Mouse (Mus musculus): ENCODE results near the gene Ppp2r1b.

Ppp2r1b gene

GRCm38 (mm10) chr9:50857082-50857641 lies 12.1 kb downstream of the Ppp2r1b start:
- in situ Hi-C loops (cut with MboI; ENCODE audit: low pct_unique_long_range_greater_than_20kb in 1 of 2, low sequenced_read_pairs in 2 of 2, unreplicated experiment in 1 of 2): loop anchor here (10.0 to 25.0 kb wide), 2 partner anchors 148 to 430 kb away; partner anchors contain the start of genes Colca2 (in 1 of the 2) and Sik2 (in 1 of the 2)

- in situ Hi-C loops (cut with MboI; ENCODE audit: low pct_unique_long_range_greater_than_20kb in 1 of 2, low sequenced_read_pairs in 2 of 2, unreplicated experiment in 1 of 2): loop anchor here (10.0 to 25.0 kb wide), 2 partner anchors 146 to 429 kb away; partner anchors contain the start of genes Colca2 (in 1 of the 2) and Sik2 (in 1 of the 2)
Measured at GRCm38 (mm10) chr9:50858681-50859080, 13.6 kb downstream of the Ppp2r1b start.

- in situ Hi-C loops (cut with MboI; ENCODE audit: low pct_unique_long_range_greater_than_20kb in 1 of 2, low sequenced_read_pairs in 2 of 2, unreplicated experiment in 1 of 2): loop anchor here in 1 of 2 experiments (5.0 to 25.0 kb wide), 2 partner anchors 151 to 426 kb away; partner anchors contain the start of gene Colca2
Measured at GRCm38 (mm10) chr9:50861119-50861839, 16.2 kb downstream of the Ppp2r1b start.

GRCm38 (mm10) chr9:50863824-50864223 lies 18.7 kb downstream of the Ppp2r1b start:
- in situ Hi-C loops (cut with MboI; ENCODE audit: low pct_unique_long_range_greater_than_20kb in 1 of 2, low sequenced_read_pairs in 2 of 2, unreplicated experiment in 1 of 2): loop anchor here in 1 of 2 experiments (5.0 to 25.0 kb wide), 2 partner anchors 148 to 423 kb away; partner anchors contain the start of gene Colca2

- in situ Hi-C loops (cut with MboI; ENCODE audit: low pct_unique_long_range_greater_than_20kb in 1 of 2, low sequenced_read_pairs in 2 of 2, unreplicated experiment in 1 of 2): loop anchor here in 1 of 2 experiments (5.0 to 25.0 kb wide), 2 partner anchors 147 to 422 kb away; partner anchors contain the start of gene Colca2
Measured at GRCm38 (mm10) chr9:50864877-50865276, 19.8 kb downstream of the Ppp2r1b start.

- in situ Hi-C loops (cut with MboI; ENCODE audit: low pct_unique_long_range_greater_than_20kb in 1 of 2, low sequenced_read_pairs in 2 of 2, unreplicated experiment in 1 of 2): loop anchor here in 1 of 2 experiments (25.0 kb wide), 1 partner anchor 421 kb away; the partner anchor contains the start of gene Colca2
Measured at GRCm38 (mm10) chr9:50865803-50866202, 20.7 kb downstream of the Ppp2r1b start.

- in situ Hi-C loops (cut with MboI; ENCODE audit: low pct_unique_long_range_greater_than_20kb in 1 of 2, low sequenced_read_pairs in 2 of 2, unreplicated experiment in 1 of 2): loop anchor here in 1 of 2 experiments (25.0 kb wide), 1 partner anchor 420 kb away; the partner anchor contains the start of gene Colca2
Measured at GRCm38 (mm10) chr9:50867015-50867414, 21.9 kb downstream of the Ppp2r1b start.

GRCm38 (mm10) chr9:50868182-50868581 lies 23.1 kb downstream of the Ppp2r1b start:
- in situ Hi-C loops (cut with MboI; ENCODE audit: low pct_unique_long_range_greater_than_20kb in 1 of 2, low sequenced_read_pairs in 2 of 2, unreplicated experiment in 1 of 2): loop anchor here in 1 of 2 experiments (25.0 kb wide), 1 partner anchor 419 kb away; the partner anchor contains the start of gene Colca2

- in situ Hi-C loops (cut with MboI; ENCODE audit: low pct_unique_long_range_greater_than_20kb in 1 of 2, low sequenced_read_pairs in 2 of 2, unreplicated experiment in 1 of 2): loop anchor here in 1 of 2 experiments (25.0 kb wide), 1 partner anchor 414 kb away; the partner anchor contains the start of gene Colca2
Measured at GRCm38 (mm10) chr9:50873210-50873609, 28.1 kb downstream of the Ppp2r1b start.

- in situ Hi-C loops (cut with MboI; ENCODE audit: low pct_unique_long_range_greater_than_20kb in 1 of 2, low sequenced_read_pairs in 2 of 2, unreplicated experiment in 1 of 2): loop anchor here in 1 of 2 experiments (25.0 kb wide), 1 partner anchor 413 kb away; the partner anchor contains the start of gene Colca2
Measured at GRCm38 (mm10) chr9:50874031-50874430, 28.9 kb downstream of the Ppp2r1b start.

GRCm38 (mm10) chr9:50875470-50875869 lies 30.4 kb downstream of the Ppp2r1b start:
- in situ Hi-C loops (cut with MboI; ENCODE audit: low pct_unique_long_range_greater_than_20kb in 1 of 2, low sequenced_read_pairs in 2 of 2, unreplicated experiment in 1 of 2): no loop called here

- in situ Hi-C loops (cut with MboI; ENCODE audit: low pct_unique_long_range_greater_than_20kb in 1 of 2, low sequenced_read_pairs in 2 of 2, unreplicated experiment in 1 of 2): no loop called here
Measured at GRCm38 (mm10) chr9:50876287-50876686, 31.2 kb downstream of the Ppp2r1b start.

- in situ Hi-C loops (cut with MboI; ENCODE audit: low pct_unique_long_range_greater_than_20kb in 1 of 2, low sequenced_read_pairs in 2 of 2, unreplicated experiment in 1 of 2): no loop called here
Measured at GRCm38 (mm10) chr9:50877431-50877830, 32.3 kb downstream of the Ppp2r1b start.

GRCm38 (mm10) chr9:50882183-50882582 lies 37.1 kb downstream of the Ppp2r1b start:
- in situ Hi-C loops (cut with MboI; ENCODE audit: low pct_unique_long_range_greater_than_20kb in 1 of 2, low sequenced_read_pairs in 2 of 2, unreplicated experiment in 1 of 2): no loop called here

GRCm38 (mm10) chr9:50884093-50884492 lies 39.0 kb downstream of the Ppp2r1b start:
- in situ Hi-C loops (cut with MboI; ENCODE audit: low pct_unique_long_range_greater_than_20kb in 1 of 2, low sequenced_read_pairs in 2 of 2, unreplicated experiment in 1 of 2): no loop called here

GRCm38 (mm10) chr9:50884741-50885599 lies 39.9 kb downstream of the Ppp2r1b start:
- in situ Hi-C loops (cut with MboI; ENCODE audit: low pct_unique_long_range_greater_than_20kb in 1 of 2, low sequenced_read_pairs in 2 of 2, unreplicated experiment in 1 of 2): no loop called here

- in situ Hi-C loops (cut with MboI; ENCODE audit: low pct_unique_long_range_greater_than_20kb in 1 of 2, low sequenced_read_pairs in 2 of 2, unreplicated experiment in 1 of 2): no loop called here
Measured at GRCm38 (mm10) chr9:50885600-50885987, 40.5 kb downstream of the Ppp2r1b start.

- in situ Hi-C loops (cut with MboI; ENCODE audit: low pct_unique_long_range_greater_than_20kb in 1 of 2, low sequenced_read_pairs in 2 of 2, unreplicated experiment in 1 of 2): no loop called here
Measured at GRCm38 (mm10) chr9:50886870-50887269, 41.8 kb downstream of the Ppp2r1b start.
